Mouse (Mus musculus) layer of hippocampus, adult 2 months (tissue): Measurements from ENCODE around the gene Car10. TPM values are rescaled to one million over a fixed set of nuclear protein-coding genes. Genes with fewer than 3 reads are reported as not detected.
A peak's percentile ranks its signal among the peaks of the same experiment; 100 is the strongest.

Experiments used
- DNase-seq, 2 experiments: peaks; one replicate each; pipeline ENCODE4 v3.0.0; 2022; ENCODE audit warnings: low spot score in 2 of 2
- H3K27ac ChIP-seq: fragments of 200-600 bp; 2 replicates; pipeline ENCODE4 v1.8.1; 2022
- H3K4me3 ChIP-seq: fragments of 200-600 bp; 2 replicates; pipeline ENCODE4 v1.8.1; 2022; ENCODE audit warnings: mild to moderate bottlenecking
- CTCF ChIP-seq: fragments of 200-600 bp; conservative IDR thresholded peaks from 2 replicates; pipeline ENCODE4 v1.8.1; 2022; ENCODE audit warnings: antibody characterized with exemption, mild to moderate bottlenecking, moderate library complexity
- total RNA-seq, 2 experiments: library from RNA; stranded (reverse); gene quantifications; 2 replicates each; pipeline ENCODE4 v1.2.3; 2021

Gene Car10
- total RNA-seq, 2 experiments from 2014 or later, result 32.5 to 32.9 TPM

GRCm38 (mm10) chr11:93444741-93445140 is 346.9 kb downstream of the Car10 start:
- Histone ChIP-seq H3K27ac (no peak overlapping the region), H3K4me3 (no peak overlapping the region)
- no peak for DNase-seq
- no peak for TF ChIP-seq CTCF

DNA sequence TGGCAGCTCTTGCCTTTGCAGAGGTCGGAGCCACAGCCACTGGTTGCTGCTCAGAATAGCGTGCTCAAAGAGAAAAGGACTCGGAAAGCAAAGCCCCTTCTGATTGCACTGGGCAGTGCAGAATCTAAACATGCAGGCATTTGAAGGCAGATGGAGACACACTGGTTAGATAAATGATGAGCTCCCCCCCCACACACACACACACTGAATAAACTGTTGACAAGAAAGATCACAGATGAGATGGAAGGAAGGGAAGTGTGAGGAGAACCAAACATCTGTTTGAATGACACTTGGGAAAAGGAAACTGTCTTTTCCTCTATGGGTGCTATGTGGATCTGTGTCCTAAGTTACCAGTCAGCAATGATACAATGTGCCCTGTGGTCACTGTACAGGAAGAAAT is 349.7 kb downstream of the Car10 start:
- Histone ChIP-seq H3K4me3 (no peak overlapping the region), H3K27ac (no peak overlapping the region)
- DNase-seq, result no peak
- no peak for TF ChIP-seq CTCF

- TF ChIP-seq CTCF, result no peak
- Histone ChIP-seq H3K27ac (no peak overlapping the region), H3K4me3 (no peak overlapping the region)
- DNase-seq, result no peak
Measured at GRCm38 (mm10) chr11:93448290-93449256, 350.7 kb downstream of the Car10 start.

DNA sequence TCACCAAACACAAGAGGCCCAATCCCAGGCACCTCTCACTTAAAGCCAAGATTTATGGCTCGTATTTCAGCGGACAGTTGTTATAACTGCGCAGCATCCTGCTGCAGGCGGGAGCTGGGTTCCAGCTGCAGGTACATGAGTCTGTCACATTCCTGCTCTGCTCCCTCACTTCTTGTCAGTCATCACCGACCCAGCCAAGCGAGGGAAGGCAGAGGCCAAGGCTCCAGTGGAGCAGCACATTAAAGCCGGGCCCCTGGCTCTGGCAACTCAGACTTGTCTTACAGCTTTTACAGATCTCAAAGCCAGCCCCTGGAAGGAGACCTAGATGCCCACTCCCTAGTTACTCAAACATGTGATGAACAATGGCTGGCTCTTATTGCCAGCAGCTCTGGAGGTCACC is 352.7 kb downstream of the Car10 start:
- peak overlapping the region; percentile 56; the same call in 1 of the 2 replicates for H3K27ac ChIP-seq
- no peak for DNase-seq
- TF ChIP-seq CTCF, result no peak
- no peak overlapping the region for H3K4me3 ChIP-seq

DNA sequence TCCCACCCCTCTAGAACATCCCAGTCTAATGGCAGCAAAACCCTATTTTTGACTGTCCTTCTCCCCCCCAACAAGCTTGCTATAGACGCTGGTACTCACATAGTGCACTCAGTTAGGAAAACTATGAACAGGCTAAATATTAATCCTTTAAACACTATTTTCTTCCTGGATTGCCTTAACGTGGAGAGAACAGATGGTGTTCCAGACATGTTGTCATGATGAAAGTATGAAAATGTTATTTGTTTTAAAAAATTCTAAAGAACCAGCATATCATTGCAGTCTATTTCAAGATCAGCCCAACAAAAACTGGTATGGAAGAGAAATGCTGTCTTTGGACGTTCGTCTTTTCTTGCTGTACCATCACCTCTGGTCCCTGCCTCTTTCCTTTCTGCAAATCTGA is 368.4 kb downstream of the Car10 start:
- TF ChIP-seq CTCF, result no peak
- DNase-seq, result peak in 1 of 2 experiments; percentile 51
- Histone ChIP-seq H3K4me3 (no peak overlapping the region), H3K27ac (no peak overlapping the region)

DNA sequence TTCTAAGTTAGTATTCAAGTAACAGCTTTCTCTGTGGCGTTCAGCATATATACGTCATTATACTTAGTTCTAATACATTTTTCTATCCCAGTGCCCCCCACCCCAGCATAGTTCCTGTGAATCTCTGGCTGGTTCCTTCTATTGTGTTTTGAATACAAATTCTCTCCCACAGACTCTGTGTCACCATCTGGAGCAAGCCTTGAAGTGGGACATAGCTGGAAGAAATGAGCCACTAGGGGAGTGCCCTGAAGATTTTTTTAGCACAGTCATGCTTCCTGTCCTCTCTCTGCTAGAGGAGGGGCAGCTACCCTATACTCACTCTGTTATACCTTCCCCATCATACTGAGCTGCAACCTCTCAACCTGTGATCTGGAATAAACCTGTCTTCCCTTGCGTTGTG is 369.9 kb downstream of the Car10 start:
- no peak overlapping the region for H3K4me3 ChIP-seq
- no peak for DNase-seq
- peak; percentile 24; the same call in 1 of the 2 replicates for TF ChIP-seq CTCF
- H3K27ac ChIP-seq, result no peak overlapping the region

DNA sequence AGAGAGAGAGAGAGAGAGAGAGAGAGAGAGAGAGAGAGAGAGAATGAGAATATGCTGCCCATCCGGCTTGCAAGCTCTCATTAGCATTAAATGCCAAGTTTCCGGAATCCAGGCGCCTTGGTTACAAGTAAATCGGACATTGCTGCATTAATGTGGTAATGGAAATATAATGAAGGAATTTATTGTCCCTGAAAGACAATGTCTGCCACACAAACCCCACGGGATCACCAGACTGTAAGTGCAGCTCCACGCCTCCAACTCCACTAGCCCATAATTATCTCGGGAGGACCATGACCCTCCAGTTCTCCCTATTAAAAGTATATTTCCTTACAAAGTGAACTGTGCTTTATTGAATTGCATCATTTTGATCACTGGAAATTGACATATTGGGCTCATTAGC is 372.9 kb downstream of the Car10 start:
- Histone ChIP-seq H3K27ac (no peak overlapping the region), H3K4me3 (no peak overlapping the region)
- no peak for DNase-seq
- TF ChIP-seq CTCF, result no peak

- TF ChIP-seq CTCF, result peak; percentile 93
- DNase-seq, result peak; percentile 79 to 86
- Histone ChIP-seq H3K4me3 (peak overlapping the region; percentile 42), H3K27ac (peak overlapping the region; percentile 52)
Measured at GRCm38 (mm10) chr11:93471573-93472179, 373.8 kb downstream of the Car10 start.

- H3K27ac ChIP-seq, result no peak overlapping the region
- no peak for TF ChIP-seq CTCF
- H3K4me3 ChIP-seq, result no peak overlapping the region
- DNase-seq, result no peak
Measured at GRCm38 (mm10) chr11:93484661-93485060, 386.8 kb downstream of the Car10 start.

DNA sequence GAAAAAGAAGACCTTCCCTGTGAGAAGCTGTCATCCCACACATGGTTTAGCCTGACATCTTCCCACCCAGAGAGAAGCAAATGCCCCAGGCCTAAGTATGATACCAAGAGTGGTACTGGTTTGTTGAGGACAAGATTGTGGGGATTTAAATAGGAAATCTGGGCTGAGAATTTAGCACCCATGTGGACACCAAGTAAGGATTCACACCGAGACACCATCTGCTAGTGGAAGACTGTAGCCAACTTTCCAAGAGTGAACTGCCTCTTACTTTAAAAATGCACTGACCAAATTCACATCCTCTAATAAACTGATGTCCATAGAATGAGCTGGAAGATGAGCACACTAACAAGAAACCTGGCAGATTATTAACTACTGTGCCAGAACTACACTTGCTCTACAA is 389.2 kb downstream of the Car10 start:
- no peak for DNase-seq
- Histone ChIP-seq H3K4me3 (no peak overlapping the region), H3K27ac (no peak overlapping the region)
- no peak for TF ChIP-seq CTCF

GRCm38 (mm10) chr11:93487913-93488604 is 390.2 kb downstream of the Car10 start:
- DNase-seq, result no peak
- H3K27ac ChIP-seq, result no peak overlapping the region
- no peak for TF ChIP-seq CTCF
- H3K4me3 ChIP-seq, result no peak overlapping the region

- DNase-seq, result no peak
- no peak overlapping the region for H3K27ac ChIP-seq
- no peak for TF ChIP-seq CTCF
- no peak overlapping the region for H3K4me3 ChIP-seq
Measured at GRCm38 (mm10) chr11:93490211-93490820, 392.5 kb downstream of the Car10 start.

- H3K27ac ChIP-seq, result no peak overlapping the region
- DNase-seq, result no peak
- no peak overlapping the region for H3K4me3 ChIP-seq
- TF ChIP-seq CTCF, result no peak
Measured at GRCm38 (mm10) chr11:93497896-93498295, 400.1 kb downstream of the Car10 start.
